Mouse (Mus musculus): ENCODE results near the gene Foxn3. TPM values are rescaled to one million over a fixed set of nuclear protein-coding genes. Genes with fewer than 3 reads are reported as not detected.

Foxn3 gene
- total and polyA plus RNA-seq, 2 experiments from 2014 or later: 50.4 to 69.0 TPM

DNA sequence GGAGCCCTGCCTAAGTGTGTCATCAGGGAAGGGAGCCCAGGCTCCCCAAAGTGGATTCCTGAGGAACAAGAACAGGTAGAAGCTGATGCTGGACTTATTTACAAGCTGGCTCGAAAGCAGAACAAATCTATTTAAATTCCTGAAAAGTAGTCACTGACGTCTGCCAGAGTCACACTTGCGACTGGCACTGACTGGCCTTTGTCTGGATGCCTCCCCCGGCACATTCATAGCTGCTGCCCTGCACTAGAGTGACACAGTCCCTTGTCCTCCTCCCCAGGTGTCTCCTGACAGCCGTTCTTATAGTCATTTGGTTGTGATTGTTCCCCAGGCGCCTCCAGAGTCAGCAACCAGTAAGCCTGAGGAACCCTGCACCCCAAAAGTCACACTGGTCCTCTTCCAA, 259.8 kb downstream of the Foxn3 start:
- DNase-seq (ENCODE audit: low spot score) (no peak), ATAC-seq (no peak)
- WGBS: 29% methylated on average over 6 of the region's 6 CpGs
- Histone ChIP-seq H3K9me3 (ENCODE audit: low read length) (no peaks in the 10 kb centered on the region), H3K4me1 (ENCODE audit: insufficient read depth, low read length) (peaks cover 46% of the 10 kb centered on the region), H3K27me3 (ENCODE audit: insufficient read depth, low read length) (no peaks in the 10 kb centered on the region), H3K4me3 (ENCODE audit: low read length) (no peak overlapping the region), H3K4me2 (ENCODE audit: low read depth, low read length) (no peak overlapping the region), H3K9ac (replicated peaks; ENCODE audit: low read length) (no peak overlapping the region), H3K27ac (no peak overlapping the region; the same call in 1 of the 2 replicates), H3K36me3 (ENCODE audit: insufficient read depth, low read length) (no peaks in the 10 kb centered on the region)
- no peak for TF ChIP-seq CTCF (IDR thresholded peaks at IDR 0.05; ENCODE audit: low read depth)

DNA sequence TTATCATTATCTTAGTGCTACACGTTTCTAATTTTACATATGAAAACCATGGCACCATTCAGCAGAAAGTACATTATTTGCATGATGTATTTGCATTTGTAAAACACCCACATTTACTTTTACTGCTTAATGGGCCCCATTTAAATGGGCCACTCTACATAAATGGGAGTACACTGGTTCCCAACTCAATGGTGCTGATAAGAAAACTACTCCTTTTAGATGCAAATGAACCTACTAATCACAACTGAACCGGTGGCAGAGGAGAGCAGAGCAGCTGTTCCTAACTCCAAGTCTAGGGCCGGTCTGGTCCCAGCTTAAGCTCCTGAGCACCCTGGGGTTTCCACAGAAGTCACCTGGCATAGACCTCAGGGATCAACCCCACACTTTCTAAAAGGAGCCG, 263.5 kb downstream of the Foxn3 start:
- ATAC-seq: no peak
- TF ChIP-seq CTCF (IDR thresholded peaks at IDR 0.05; ENCODE audit: low read depth): no peak
- Histone ChIP-seq H3K9me3 (ENCODE audit: low read length) (no peaks in the 10 kb centered on the region), H3K36me3 (ENCODE audit: insufficient read depth, low read length) (no peaks in the 10 kb centered on the region), H3K9ac (replicated peaks; ENCODE audit: low read length) (no peak overlapping the region), H3K27ac (no peak overlapping the region), H3K4me1 (ENCODE audit: insufficient read depth, low read length) (peaks cover 26% of the 10 kb centered on the region), H3K27me3 (ENCODE audit: insufficient read depth, low read length) (no peaks in the 10 kb centered on the region), H3K4me2 (ENCODE audit: low read depth, low read length) (no peak overlapping the region), H3K4me3 (ENCODE audit: low read length) (no peak overlapping the region)
- no peak for DNase-seq (ENCODE audit: low spot score)
- 29% methylated on average over 4 of the region's 4 CpGs for WGBS

DNA sequence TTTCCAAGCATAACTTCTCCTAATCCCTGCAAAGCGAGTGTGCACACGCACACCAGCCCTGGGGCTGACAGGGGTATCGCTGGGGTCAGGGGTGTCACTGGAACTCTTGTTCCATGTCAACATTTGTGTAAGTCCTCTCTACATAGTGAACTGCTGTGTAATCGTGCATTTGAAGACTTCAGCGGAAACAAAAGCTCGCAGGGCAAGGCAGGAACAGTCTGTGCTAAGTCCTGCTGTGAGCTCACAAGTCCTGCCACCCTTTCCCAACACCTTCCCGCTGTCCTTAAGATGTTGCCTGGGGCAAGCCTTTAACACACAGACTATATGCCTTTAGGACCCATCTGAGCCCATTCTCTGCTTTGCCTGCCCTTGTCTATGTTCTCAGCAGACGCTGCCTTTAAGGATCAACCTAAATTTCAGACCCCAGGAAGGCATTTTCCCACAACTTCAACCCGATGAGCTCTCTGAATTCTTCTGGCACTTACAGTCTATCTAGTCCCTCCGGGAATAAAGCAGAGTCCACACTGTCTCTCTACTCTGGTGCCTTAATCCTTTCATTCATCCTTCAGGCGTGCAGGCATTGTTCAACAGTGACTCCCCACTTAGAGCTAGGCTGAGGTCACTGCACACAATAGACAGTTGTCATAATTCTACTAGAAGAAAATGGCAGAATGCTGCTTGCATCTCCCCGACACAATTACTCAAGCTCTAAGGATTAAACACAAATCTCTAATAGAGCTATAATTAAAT, 264.4 kb downstream of the Foxn3 start:
- no peak overlapping the region for H3K4me3 ChIP-seq (ENCODE audit: low read length)
- peak; percentile 40 for DNase-seq (ENCODE audit: low spot score)
- TF ChIP-seq CTCF (IDR thresholded peaks at IDR 0.05; ENCODE audit: low read depth): no peak
- no peak overlapping the region for H3K9ac ChIP-seq (replicated peaks; ENCODE audit: low read length)
- ATAC-seq: no peak
- H3K4me2 ChIP-seq (ENCODE audit: low read depth, low read length): no peak overlapping the region
- no peaks in the 10 kb centered on the region for H3K36me3 ChIP-seq (ENCODE audit: insufficient read depth, low read length)
- no peaks in the 10 kb centered on the region for H3K27me3 ChIP-seq (ENCODE audit: insufficient read depth, low read length)
- no peak overlapping the region for H3K27ac ChIP-seq
- 26% methylated on average over 12 of the region's 12 CpGs for WGBS
- peaks cover 21% of the 10 kb centered on the region; the same call in 1 of the 2 replicates for H3K4me1 ChIP-seq (ENCODE audit: insufficient read depth, low read length)
- H3K9me3 ChIP-seq (ENCODE audit: low read length): no peaks in the 10 kb centered on the region

DNA sequence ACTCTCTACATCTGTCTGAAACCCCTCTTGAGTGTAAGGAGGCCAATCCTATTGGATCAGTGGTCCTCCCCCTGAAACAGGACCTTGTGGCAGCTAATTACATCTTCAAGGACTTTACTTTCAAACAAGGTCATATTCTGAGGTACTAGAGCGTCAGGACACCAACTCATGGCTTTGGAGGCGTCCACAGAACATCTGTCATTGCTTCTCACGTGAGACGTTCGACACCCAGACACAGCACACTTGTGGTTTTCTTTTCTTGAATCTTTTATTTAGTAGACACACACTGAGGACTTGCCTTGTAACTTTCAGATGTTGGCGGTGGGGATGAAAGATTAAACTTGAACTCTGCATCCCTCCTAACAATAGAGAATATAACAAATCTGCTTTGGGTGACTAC, 265.1 kb downstream of the Foxn3 start:
- H3K27ac ChIP-seq: no peak overlapping the region
- no peak for TF ChIP-seq CTCF (IDR thresholded peaks at IDR 0.05; ENCODE audit: low read depth)
- ATAC-seq: no peak

DNA sequence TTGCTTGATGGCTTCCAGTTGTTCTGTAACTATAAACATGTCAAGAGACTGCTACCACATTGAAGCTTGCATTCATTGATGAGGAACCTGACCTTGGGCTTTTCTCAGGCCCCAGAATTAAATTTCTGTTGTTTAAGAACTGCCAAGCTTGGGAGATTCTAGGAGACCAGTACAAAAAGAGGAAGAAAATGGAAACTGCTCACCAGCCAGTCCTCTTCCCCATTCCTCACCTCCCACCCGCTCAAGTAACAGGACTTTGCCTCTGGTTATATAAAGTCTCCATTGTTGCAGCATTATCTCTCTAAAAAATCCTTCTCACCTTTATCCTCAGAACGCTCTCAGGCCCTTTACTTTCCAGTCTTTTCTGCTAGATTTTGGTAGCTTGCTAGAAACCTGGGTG, 265.6 kb downstream of the Foxn3 start:
- no peak for DNase-seq (ENCODE audit: low spot score)
- no peak overlapping the region for H3K4me3 ChIP-seq (ENCODE audit: low read length)
- no peak for TF ChIP-seq CTCF (IDR thresholded peaks at IDR 0.05; ENCODE audit: low read depth)
- 93% methylated on average over 2 of the region's 2 CpGs for WGBS
- no peaks in the 10 kb centered on the region for H3K36me3 ChIP-seq (ENCODE audit: insufficient read depth, low read length)
- no peak overlapping the region for H3K4me2 ChIP-seq (ENCODE audit: low read depth, low read length)
- H3K27me3 ChIP-seq (ENCODE audit: insufficient read depth, low read length): no peaks in the 10 kb centered on the region
- peaks cover 22% of the 10 kb centered on the region; the same call in 1 of the 2 replicates for H3K4me1 ChIP-seq (ENCODE audit: insufficient read depth, low read length)
- no peak overlapping the region for H3K27ac ChIP-seq
- no peaks in the 10 kb centered on the region for H3K9me3 ChIP-seq (ENCODE audit: low read length)
- no peak for ATAC-seq
- no peak overlapping the region for H3K9ac ChIP-seq (replicated peaks; ENCODE audit: low read length)

More for the DNA sequence above, 265.1 kb downstream of the Foxn3 start:
- Histone ChIP-seq H3K4me1 (ENCODE audit: insufficient read depth, low read length) (peaks cover 18% of the 10 kb centered on the region; the same call in 1 of the 2 replicates), H3K9ac (replicated peaks; ENCODE audit: low read length) (no peak overlapping the region), H3K27me3 (ENCODE audit: insufficient read depth, low read length) (no peaks in the 10 kb centered on the region), H3K9me3 (ENCODE audit: low read length) (no peaks in the 10 kb centered on the region), H3K4me2 (ENCODE audit: low read depth, low read length) (no peak overlapping the region), H3K4me3 (ENCODE audit: low read length) (no peak overlapping the region), H3K36me3 (ENCODE audit: insufficient read depth, low read length) (no peaks in the 10 kb centered on the region)
- 75% methylated on average over 6 of the region's 6 CpGs for WGBS
- DNase-seq (ENCODE audit: low spot score): no peak

DNA sequence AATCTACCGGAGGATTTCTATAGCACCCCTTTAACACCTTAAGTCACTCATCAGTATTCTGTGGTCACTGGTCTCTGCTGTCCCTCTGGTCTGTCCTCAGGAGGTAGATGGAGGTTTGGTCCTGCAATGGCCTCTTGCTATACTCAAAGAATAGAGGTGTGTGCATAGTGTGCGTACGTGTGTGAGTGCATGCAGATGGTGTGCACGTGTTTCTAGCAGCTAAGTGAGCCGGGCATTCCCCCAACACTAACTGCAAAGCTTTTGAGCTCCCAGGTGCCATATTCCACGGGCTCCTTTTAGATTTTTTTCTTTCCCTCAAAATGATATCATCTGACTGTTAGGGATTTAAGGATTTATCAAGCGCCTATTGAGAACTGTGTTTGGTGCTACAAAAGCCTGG, 269.9 kb downstream of the Foxn3 start:
- no peaks in the 10 kb centered on the region for H3K36me3 ChIP-seq (ENCODE audit: insufficient read depth, low read length)
- H3K9me3 ChIP-seq (ENCODE audit: low read length): no peaks in the 10 kb centered on the region
- ATAC-seq (no peak), DNase-seq (ENCODE audit: low spot score) (no peak)
- no peak overlapping the region for H3K27ac ChIP-seq
- 0 out of 2 replicates have a peak, but pooled peaks cover 17% of the 10 kb centered on the region for H3K4me1 ChIP-seq (ENCODE audit: insufficient read depth, low read length)
- 68% methylated on average over 7 of the region's 7 CpGs for WGBS
- H3K4me2 ChIP-seq (ENCODE audit: low read depth, low read length): no peak overlapping the region
- H3K9ac ChIP-seq (replicated peaks; ENCODE audit: low read length): no peak overlapping the region
- no peak overlapping the region for H3K4me3 ChIP-seq (ENCODE audit: low read length)
- no peaks in the 10 kb centered on the region for H3K27me3 ChIP-seq (ENCODE audit: insufficient read depth, low read length)
- TF ChIP-seq CTCF (IDR thresholded peaks at IDR 0.05; ENCODE audit: low read depth): no peak

DNA sequence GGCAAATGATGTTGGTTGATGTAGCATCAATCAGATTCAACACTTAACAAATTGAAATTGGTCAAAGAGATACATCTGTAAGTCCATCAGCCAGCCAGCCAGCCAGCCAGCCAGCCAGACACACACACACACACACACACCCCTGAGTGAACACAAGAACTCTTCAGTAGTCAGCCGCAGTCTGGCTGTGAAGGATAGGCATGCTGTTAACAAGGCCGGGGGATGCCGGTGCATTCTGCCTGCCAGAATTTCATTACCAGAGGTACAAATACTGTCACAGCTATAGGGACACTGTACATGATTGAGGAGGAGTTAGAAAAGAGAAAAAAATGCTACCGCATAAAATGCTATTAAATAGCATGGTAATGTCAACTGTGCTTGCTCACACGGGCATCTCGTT, 271.2 kb downstream of the Foxn3 start:
- TF ChIP-seq CTCF (IDR thresholded peaks at IDR 0.05; ENCODE audit: low read depth): no peak
- ATAC-seq: no peak
- 43% methylated on average over 6 of the region's 6 CpGs for WGBS

More for the DNA sequence above, 271.2 kb downstream of the Foxn3 start:
- no peak overlapping the region for H3K4me2 ChIP-seq (ENCODE audit: low read depth, low read length)
- no peaks in the 10 kb centered on the region for H3K9me3 ChIP-seq (ENCODE audit: low read length)
- no peaks in the 10 kb centered on the region for H3K27me3 ChIP-seq (ENCODE audit: insufficient read depth, low read length)
- H3K27ac ChIP-seq: 0 out of 2 replicates have a peak overlapping the region, but pooled peaks have one; percentile 7
- H3K36me3 ChIP-seq (ENCODE audit: insufficient read depth, low read length): no peaks in the 10 kb centered on the region
- DNase-seq (ENCODE audit: low spot score): peak; percentile 54
- peaks cover 19% of the 10 kb centered on the region; the same call in 1 of the 2 replicates for H3K4me1 ChIP-seq (ENCODE audit: insufficient read depth, low read length)
- no peak overlapping the region for H3K4me3 ChIP-seq (ENCODE audit: low read length)
- no peak overlapping the region for H3K9ac ChIP-seq (replicated peaks; ENCODE audit: low read length)
